Mouse (Mus musculus): Measurements from ENCODE around the gene Dbf4. TPM values are rescaled to one million over a fixed set of nuclear protein-coding genes. Genes with fewer than 3 reads are reported as not detected.

Dbf4 gene
- polyA plus RNA-seq (2015; fragmentation: Nextera tagmentation; extraction: Ambion mirVana): 9.5 and 10.6 TPM in 2 replicates

DNA sequence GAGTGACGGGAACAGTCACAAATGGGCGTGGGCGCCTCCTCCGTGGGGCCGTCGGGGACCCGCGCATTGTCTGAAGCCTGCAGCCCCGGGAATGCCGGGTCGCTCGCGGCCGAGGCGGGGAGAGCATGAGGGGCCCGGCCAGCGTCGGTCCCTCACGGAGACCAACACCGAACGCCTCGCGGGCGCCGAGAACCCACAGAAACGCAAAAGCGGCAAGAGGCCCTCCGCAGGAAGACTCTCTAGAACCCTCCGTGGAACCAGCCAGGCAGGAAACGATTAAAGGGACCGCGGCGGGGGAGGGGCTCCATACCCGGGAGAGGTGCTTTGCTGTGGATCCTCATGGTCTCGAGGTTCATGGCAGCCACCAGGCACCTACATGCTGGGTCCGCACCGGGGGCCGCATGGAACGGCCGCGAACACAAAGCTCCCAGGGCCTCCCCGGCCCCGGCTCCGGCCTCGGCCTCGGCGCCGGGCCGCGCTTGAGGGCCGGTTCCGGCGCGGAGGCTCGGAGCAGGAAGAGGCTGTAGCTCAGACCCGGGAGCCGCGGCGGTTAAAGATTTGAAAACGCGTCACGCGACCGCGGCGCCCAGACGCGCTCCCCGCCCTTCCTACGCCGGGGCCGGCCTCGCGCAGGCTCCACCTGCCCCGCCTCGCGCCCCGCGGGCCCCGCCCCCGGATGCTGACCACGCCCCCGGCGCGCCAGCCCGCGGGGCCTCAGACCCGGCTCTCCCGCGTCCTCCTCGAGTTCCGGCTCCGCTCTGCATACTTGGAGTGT lies at the start of gene Dbf4, which contains the start of gene Slc25a40:
Gene Dbf4, minus strand, starts transcription at position 560 of the 775 bp plus-strand sequence.
Gene Slc25a40, plus strand, starts transcription at position 694 of the 775 bp plus-strand sequence.
- H3K4me1 ChIP-seq (replicated peaks; ENCODE audit: control insufficient read depth, insufficient read depth): no peaks in the 10 kb centered on the region
- peak within 1 kb of the TSS; percentile 87 for H3K4me3 ChIP-seq (ENCODE audit: low read depth, low read length)
- under 1% methylated on average over 87 of the region's 93 CpGs for WGBS
- no peaks in the 10 kb centered on the region for H3K27me3 ChIP-seq (ENCODE audit: control insufficient read depth, insufficient read depth, low read length)
- H3K9ac ChIP-seq (ENCODE audit: low read length): peak within 1 kb of the TSS; percentile 81
- no peaks in the 10 kb centered on the region for H3K36me3 ChIP-seq (ENCODE audit: control insufficient read depth, insufficient read depth, low read length)
- TF ChIP-seq EP300 (optimal IDR thresholded peaks at IDR 0.05): no peak
- TF ChIP-seq CTCF (IDR thresholded peaks at IDR 0.05; ENCODE audit: low read depth): no peak
- DNase-seq (ENCODE audit: low spot score) (peak; percentile 93), ATAC-seq (ENCODE audit: low FRiP score, low TSS enrichment) (peak; percentile 99)
- H3K9me3 ChIP-seq (ENCODE audit: control insufficient read depth, low read length): no peaks in the 10 kb centered on the region
- peak within 1 kb of the TSS; percentile 95 for H3K4me2 ChIP-seq (replicated peaks; ENCODE audit: low read depth)
- H3K27ac ChIP-seq (replicated peaks): peak within 1 kb of the TSS; percentile 86

DNA sequence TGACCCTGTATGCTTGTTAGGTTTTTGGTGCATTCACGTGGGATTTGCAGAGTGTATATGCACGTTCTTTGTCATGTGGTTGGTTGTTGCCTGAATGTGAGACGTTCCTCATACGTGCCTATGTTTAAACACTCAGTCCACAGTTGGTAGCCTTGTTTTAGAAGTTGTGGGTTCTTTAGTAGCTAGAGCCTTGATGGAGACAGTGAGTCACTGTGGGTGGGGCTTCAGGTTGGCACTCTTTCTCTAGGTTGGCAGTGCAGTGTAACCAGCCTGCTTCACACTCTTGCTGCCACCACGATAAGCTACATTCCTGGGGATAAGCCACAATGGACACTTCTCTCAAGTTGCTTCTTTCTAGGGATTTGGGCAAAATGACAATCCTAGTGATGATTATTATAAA lies 34.0 kb upstream of the Dbf4 start:
- DNase-seq (ENCODE audit: low spot score) (no peak), ATAC-seq (ENCODE audit: low FRiP score, low TSS enrichment) (no peak)
- no peak overlapping the region for H3K9ac ChIP-seq (ENCODE audit: low read length)
- 73% methylated on average over 5 of the region's 5 CpGs for WGBS
- no peak overlapping the region for H3K27ac ChIP-seq (replicated peaks)
- no peaks in the 10 kb centered on the region for H3K4me1 ChIP-seq (replicated peaks; ENCODE audit: control insufficient read depth, insufficient read depth)
- no peak overlapping the region for H3K4me3 ChIP-seq (ENCODE audit: low read depth, low read length)
- H3K4me2 ChIP-seq (replicated peaks; ENCODE audit: low read depth): no peak overlapping the region
- H3K27me3 ChIP-seq (ENCODE audit: control insufficient read depth, insufficient read depth, low read length): no peaks in the 10 kb centered on the region
- no peaks in the 10 kb centered on the region for H3K9me3 ChIP-seq (ENCODE audit: control insufficient read depth, low read length)
- 0 out of 2 replicates have a peak, but pooled peaks cover 2% of the 10 kb centered on the region for H3K36me3 ChIP-seq (ENCODE audit: control insufficient read depth, insufficient read depth, low read length)
- TF ChIP-seq EP300 (optimal IDR thresholded peaks at IDR 0.05): no peak
- TF ChIP-seq CTCF (IDR thresholded peaks at IDR 0.05; ENCODE audit: low read depth): no peak

DNA sequence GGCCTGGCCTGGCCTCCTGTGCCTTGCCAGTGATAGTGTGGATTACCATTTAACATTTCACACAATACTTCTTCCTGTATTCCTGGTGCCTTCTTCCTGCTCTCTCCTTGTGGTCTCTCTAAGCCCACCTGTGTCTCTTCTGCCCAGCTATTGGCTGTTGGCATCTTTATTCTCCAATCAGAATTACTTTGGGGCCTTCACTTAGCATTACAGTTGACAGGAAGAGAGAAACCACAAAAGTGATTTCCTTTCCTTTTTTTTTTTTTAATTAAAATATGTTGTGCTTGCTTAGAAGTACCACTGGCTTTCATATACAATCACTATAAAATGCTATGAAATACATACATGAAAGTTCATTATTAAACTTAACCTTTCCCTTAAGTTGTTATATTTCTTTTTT lies 33.0 kb upstream of the Dbf4 start:
- Histone ChIP-seq H3K4me3 (ENCODE audit: low read depth, low read length) (no peak overlapping the region), H3K9ac (ENCODE audit: low read length) (no peak overlapping the region), H3K9me3 (ENCODE audit: control insufficient read depth, low read length) (no peaks in the 10 kb centered on the region), H3K27ac (replicated peaks) (no peak overlapping the region), H3K36me3 (ENCODE audit: control insufficient read depth, insufficient read depth, low read length) (0 out of 2 replicates have a peak, but pooled peaks cover under 1% of the 10 kb centered on the region), H3K27me3 (ENCODE audit: control insufficient read depth, insufficient read depth, low read length) (no peaks in the 10 kb centered on the region), H3K4me1 (replicated peaks; ENCODE audit: control insufficient read depth, insufficient read depth) (no peaks in the 10 kb centered on the region), H3K4me2 (replicated peaks; ENCODE audit: low read depth) (no peak overlapping the region)
- DNase-seq (ENCODE audit: low spot score) (no peak), ATAC-seq (ENCODE audit: low FRiP score, low TSS enrichment) (no peak)
- TF ChIP-seq EP300 (optimal IDR thresholded peaks at IDR 0.05): no peak
- TF ChIP-seq CTCF (IDR thresholded peaks at IDR 0.05; ENCODE audit: low read depth): no peak

DNA sequence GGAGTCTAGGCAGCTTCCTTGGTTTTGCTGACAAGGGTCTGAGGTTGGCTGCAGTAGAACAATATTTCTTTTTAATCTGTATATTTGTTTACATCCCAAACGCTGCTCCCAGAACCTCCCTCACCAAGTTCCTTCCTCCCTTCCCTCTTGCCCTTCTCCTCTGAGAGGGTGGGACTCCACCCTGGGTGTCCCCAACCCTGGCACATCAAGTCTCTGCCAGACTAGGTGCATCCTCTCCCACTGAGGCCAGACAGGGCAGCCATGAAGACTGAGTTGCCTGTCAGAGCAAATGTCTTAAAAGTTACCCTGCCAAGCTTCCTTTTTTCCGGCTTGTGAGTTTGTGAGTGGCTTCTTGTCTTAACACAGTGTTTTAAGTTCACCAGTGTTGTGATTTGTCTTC lies 16.6 kb upstream of the Dbf4 start:
- 46% methylated on average over 2 of the region's 2 CpGs for WGBS

DNA sequence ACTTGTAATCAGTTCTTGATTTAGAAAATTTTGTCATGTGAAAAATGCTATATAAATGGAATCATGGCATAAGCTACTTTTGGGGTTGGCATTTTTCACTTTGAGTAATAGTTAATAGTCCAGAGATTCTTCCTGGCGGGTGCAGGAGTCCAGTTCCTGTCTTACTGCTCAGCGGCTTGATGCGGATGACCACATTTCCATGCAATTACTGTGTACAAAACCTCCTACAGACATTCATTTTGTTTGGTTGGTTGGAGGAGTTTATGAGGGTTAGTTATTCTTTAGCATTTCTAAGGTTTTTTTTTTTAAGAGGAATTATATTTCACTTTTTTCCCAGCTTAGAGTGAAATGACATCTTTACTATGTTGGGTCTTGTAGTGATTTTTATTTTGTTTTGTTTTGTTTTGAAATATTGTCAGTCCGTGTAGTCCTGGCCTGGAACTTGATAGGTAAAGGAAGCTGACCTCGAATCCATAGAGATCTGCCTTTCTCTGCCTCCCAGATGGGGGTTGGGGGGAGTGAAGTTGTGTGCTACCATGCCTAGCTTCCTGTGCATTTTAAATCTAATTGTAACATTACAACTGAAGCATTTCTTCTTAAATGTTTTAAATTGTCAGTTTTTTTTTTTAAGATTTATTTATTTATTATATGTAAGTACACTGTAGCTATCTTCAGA lies 15.1 kb upstream of the Dbf4 start:
- no peak for ATAC-seq (ENCODE audit: low FRiP score, low TSS enrichment)

More for the DNA sequence above, 16.6 kb upstream of the Dbf4 start:
- H3K9ac ChIP-seq (ENCODE audit: low read length): no peak overlapping the region
- H3K4me1 ChIP-seq (replicated peaks; ENCODE audit: control insufficient read depth, insufficient read depth): no peaks in the 10 kb centered on the region
- H3K27ac ChIP-seq (replicated peaks): no peak overlapping the region
- peaks cover 2% of the 10 kb centered on the region; the same call in 1 of the 2 replicates for H3K36me3 ChIP-seq (ENCODE audit: control insufficient read depth, insufficient read depth, low read length)
- H3K4me2 ChIP-seq (replicated peaks; ENCODE audit: low read depth): no peak overlapping the region
- TF ChIP-seq EP300 (optimal IDR thresholded peaks at IDR 0.05): no peak
- no peak for TF ChIP-seq CTCF (IDR thresholded peaks at IDR 0.05; ENCODE audit: low read depth)
- no peaks in the 10 kb centered on the region for H3K27me3 ChIP-seq (ENCODE audit: control insufficient read depth, insufficient read depth, low read length)
- ATAC-seq (ENCODE audit: low FRiP score, low TSS enrichment): no peak
- H3K4me3 ChIP-seq (ENCODE audit: low read depth, low read length): no peak overlapping the region
- no peaks in the 10 kb centered on the region for H3K9me3 ChIP-seq (ENCODE audit: control insufficient read depth, low read length)
- no peak for DNase-seq (ENCODE audit: low spot score)

More for the DNA sequence above, 15.1 kb upstream of the Dbf4 start:
- Histone ChIP-seq H3K27ac (replicated peaks) (no peak overlapping the region), H3K9me3 (ENCODE audit: control insufficient read depth, low read length) (no peaks in the 10 kb centered on the region), H3K4me1 (replicated peaks; ENCODE audit: control insufficient read depth, insufficient read depth) (no peaks in the 10 kb centered on the region), H3K9ac (ENCODE audit: low read length) (no peak overlapping the region), H3K27me3 (ENCODE audit: control insufficient read depth, insufficient read depth, low read length) (no peaks in the 10 kb centered on the region), H3K4me2 (replicated peaks; ENCODE audit: low read depth) (no peak overlapping the region), H3K36me3 (ENCODE audit: control insufficient read depth, insufficient read depth, low read length) (peaks cover 2% of the 10 kb centered on the region; the same call in 1 of the 2 replicates), H3K4me3 (ENCODE audit: low read depth, low read length) (no peak overlapping the region)
- no peak for DNase-seq (ENCODE audit: low spot score)
- 93% methylated on average over 5 of the region's 5 CpGs for WGBS
- TF ChIP-seq CTCF (IDR thresholded peaks at IDR 0.05; ENCODE audit: low read depth): no peak
- no peak for TF ChIP-seq EP300 (optimal IDR thresholded peaks at IDR 0.05)
